Mouse (Mus musculus) lung, postnatal 0 days (tissue): ENCODE data around the gene Ppp2r3a.

Experiments
- CTCF ChIP-seq: IDR thresholded peaks from 2 replicates; pipeline ENCODE4 v1.5.1; 2016; ENCODE audit warnings: antibody characterized with exemption, mild to moderate bottlenecking
- EP300 ChIP-seq: IDR thresholded peaks from 2 replicates; pipeline ENCODE4 v1.6.1; 2016; ENCODE audit warnings: antibody characterized with exemption, mild to moderate bottlenecking, control low read depth

GRCm38 (mm10) chr9:101198804-101199203 lies 52.8 kb downstream of the Ppp2r3a start:
- no peak for TF ChIP-seq CTCF
- no peak for TF ChIP-seq EP300
